Mouse (Mus musculus) spleen, embryonic (tissue): ENCODE results near the gene Sash3.

Experiments used
- CTCF ChIA-PET: fragments of 350-600 bp; sonication (Branson Sonifier 250); formaldehyde crosslinking; loops from one replicate; lab custom pipeline; 2022; lab: Charles Lee

The Sash3 gene

DNA sequence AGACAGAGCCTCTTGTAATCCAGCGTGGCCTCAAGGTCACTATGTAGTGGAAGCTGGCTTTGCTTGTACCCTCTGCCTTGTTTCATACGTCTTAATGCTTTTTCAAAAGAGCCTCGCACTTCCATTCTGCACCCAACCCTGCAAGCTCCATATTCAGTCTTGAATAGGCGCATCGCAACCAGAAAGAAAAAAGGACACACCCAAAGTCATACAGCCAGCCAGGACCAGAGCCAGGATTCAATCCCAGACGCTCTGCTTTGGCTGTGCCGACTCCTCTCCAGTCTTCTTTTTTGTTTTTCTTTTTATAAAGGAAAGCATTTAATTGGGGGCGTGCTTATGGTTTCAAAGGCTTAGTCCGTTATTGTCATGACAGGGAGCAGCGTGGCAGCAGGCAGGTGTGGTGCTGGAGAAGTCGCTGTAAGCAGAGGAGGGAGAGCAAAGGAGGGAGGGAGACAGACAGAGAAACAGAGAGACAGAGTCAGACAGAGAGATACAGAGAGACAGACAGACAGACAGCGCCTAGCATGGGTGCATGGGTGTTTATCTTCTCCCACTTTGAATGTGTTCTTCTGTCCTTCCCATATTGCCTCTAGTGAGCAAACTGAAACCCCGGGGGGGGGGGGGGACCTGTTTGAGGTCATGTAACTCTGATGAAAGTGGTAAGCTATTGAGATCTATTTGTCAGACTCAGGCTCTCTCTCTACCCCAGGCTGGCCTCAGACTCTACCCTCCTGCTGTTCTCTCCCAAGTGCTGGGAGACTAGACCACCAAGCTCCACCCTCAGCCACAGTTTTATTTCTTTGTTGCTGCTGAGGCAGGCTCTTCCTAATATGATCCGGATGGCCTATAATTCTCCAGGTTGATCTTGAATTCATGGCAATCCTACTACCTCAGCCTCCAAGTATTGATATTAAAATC is 6.6 kb upstream of the Sash3 start:
- CTCF ChIA-PET = interaction anchor here (0.7 kb wide), 1 partner anchor 125 kb away, joined by 3 read pairs; no protein-coding TSS in a partner anchor

- CTCF ChIA-PET = interaction anchor here (0.7 kb wide), 1 partner anchor 124 kb away, joined by 3 read pairs; no protein-coding TSS in a partner anchor
Observed at GRCm38 (mm10) chrX:48140286-48140877, 5.9 kb upstream of the Sash3 start.

GRCm38 (mm10) chrX:48141481-48141880 is 4.8 kb upstream of the Sash3 start:
- CTCF ChIA-PET = interaction anchor here (1.2 kb wide), 1 partner anchor 356 kb away, joined by 3 read pairs; no protein-coding TSS in a partner anchor

GRCm38 (mm10) chrX:48143415-48144335 is 2.6 kb upstream of the Sash3 start:
- CTCF ChIA-PET = no interaction called here

GRCm38 (mm10) chrX:48147226-48147625 is 990 bp downstream of the Sash3 start:
- CTCF ChIA-PET = interaction anchor here (1.1 kb wide), 1 partner anchor 20 kb away, joined by 4 read pairs; no protein-coding TSS in a partner anchor

DNA sequence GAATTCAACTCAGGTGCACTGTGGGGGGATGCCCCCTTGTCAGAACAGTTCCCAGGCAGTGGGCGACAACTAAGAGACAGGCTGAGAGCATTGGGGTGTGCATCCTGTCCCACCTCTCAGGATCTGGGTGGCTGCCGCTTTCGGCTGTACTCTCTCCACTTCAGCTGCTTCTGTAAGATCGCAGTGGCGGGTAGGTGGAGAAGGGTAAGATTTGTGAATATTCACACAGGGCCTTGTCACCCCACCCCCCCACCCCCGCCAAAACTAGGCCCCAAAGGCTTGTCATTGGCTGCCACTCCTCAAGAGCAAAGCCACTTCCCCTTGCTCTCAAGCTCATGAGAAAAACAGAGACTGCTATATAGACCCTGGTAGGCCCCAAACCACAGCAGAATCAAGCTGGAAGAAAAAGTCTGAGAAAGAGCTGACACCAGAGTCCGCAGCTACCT is 1.5 kb downstream of the Sash3 start:
- CTCF ChIA-PET = no interaction called here

DNA sequence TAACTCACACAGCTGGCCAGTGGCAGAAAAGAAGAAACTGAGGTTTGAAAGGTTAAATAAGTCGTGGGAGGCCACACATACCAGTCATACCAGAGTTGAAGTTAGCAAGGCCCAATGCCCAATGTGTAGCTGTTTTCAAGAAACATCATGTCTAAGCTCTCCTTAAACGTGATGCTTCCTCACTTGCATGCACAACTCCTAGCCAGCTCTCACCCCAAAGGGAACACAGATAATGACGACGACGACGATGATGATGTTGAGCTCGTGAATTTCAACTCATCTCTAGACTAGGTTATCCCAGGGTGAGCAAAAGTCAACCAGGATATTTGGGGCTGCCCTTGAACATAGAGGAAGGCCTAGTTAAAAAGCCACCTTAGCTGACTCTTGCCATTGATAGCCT is 5.9 kb downstream of the Sash3 start:
- CTCF ChIA-PET = interaction anchor here (0.5 kb wide), 1 partner anchor 195 kb away, joined by 10 read pairs; no protein-coding TSS in a partner anchor

DNA sequence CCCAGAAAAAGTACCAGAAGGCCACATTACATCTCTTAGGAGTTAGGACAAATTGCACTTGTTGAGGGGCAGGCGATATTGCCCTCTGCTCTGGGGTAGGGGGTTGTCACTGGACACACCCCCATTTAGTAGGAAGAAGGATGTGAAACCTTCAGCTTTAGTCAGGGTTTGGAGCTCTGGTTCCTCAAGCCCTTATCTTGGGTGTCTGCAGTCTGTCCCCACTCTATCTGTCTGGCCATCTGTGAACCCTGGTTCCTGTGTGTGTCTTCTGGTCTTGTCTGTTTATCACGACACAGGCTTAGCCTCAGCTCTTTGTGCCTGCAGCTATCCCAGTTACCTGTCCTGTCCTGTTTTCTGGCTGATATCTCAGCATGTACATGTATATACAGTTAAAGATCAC is 7.2 kb downstream of the Sash3 start:
- CTCF ChIA-PET = no interaction called here

DNA sequence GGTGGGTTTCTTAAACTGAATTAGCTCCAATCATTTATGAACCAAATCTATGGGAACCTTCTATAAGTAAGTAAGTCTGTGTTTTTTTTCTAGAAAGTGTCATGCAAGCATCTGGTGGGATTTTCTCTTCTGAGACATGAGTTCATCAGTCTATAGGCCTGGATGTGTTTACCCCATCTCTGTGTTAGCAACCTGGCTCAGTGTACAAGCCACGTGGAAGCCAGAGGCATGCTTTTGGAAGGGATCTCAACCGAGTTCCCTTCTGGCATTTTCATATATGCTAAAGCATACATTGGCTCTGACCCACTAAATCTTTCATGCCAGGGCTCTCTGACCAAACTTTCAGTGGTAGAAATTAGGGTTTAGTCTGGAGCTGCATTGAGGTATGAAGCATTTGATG is 7.7 kb downstream of the Sash3 start:
- CTCF ChIA-PET = no interaction called here

- CTCF ChIA-PET = no interaction called here
Observed at GRCm38 (mm10) chrX:48155489-48155888, 9.3 kb downstream of the Sash3 start.

DNA sequence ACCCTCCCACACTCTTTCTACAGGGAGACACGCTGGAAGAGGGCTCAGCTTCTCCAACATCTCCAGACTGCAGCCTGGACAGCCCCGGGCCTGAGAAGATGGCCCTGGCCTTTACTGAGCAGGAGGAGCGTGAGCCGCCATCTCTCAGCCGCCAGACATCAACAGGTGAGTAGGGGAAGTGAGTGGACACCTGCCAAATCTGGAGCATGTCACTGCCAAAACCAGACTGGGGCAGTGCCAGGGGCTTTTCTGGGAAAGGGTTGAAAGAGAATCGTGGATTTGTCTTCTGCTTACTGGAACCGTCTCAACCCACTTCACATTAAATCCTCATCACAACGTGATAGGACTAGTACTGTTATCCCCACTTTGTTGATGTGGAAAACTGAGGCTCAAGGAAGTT is 11.2 kb downstream of the Sash3 start:
- CTCF ChIA-PET = no interaction called here

DNA sequence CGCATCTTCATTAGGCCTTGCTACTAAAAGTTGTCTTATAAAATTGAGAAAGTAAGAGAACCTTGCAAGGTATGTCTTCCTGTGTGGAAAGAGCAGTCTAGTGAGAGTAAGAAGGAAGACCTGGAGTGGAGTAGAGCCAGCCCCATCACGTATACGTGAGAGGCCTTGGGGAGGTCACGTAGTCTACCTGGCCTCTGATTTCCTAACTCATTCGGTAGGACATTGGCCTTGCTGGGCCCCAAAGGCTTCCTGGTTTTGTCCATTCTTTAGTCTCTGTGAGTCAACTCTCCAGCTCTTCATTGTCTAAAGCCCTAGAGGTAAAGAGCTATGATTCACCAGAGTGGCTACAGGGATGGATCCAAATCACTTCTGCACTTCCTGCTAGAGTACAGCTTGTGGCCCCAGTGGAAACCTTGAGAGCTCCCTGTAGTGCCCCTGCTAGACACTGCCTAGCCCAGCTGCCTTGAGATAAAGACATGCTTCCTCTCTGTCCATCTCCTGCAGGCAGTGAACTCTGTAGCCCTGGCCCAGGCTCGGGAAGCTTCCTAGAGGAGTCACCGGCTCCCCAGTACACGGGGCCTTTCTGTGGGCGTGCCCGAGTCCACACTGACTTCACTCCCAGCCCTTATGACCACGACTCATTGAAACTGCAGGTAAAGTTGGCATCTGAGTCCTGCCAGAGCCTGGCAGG is 12.1 kb downstream of the Sash3 start:
- CTCF ChIA-PET = no interaction called here

GRCm38 (mm10) chrX:48169892-48170291 is 23.7 kb downstream of the Sash3 start:
- CTCF ChIA-PET = no interaction called here

DNA sequence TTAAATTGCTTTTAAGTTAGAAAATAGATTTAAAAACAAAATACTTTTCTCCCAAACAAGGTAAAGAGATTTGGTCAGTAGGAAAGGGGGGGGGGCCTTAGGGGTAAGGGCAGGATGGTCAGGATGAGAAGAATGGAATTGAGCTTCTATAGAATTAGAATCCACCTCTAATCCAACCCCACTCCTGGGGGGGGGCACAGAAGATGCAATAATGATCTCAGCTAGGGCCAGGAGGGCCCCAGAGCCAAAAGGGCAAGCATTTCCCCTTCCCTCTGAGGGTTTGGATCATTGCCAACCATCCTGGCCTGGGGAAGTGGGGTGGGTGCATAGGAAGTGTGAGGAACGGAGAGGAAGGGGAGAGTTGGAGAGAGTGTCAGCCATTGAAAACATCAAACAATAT is 24.1 kb downstream of the Sash3 start:
- CTCF ChIA-PET = no interaction called here

GRCm38 (mm10) chrX:48181844-48182243 is 35.6 kb downstream of the Sash3 start:
- CTCF ChIA-PET = interaction anchor here (0.6 kb wide), 1 partner anchor 19 kb away, joined by 4 read pairs; no protein-coding TSS in a partner anchor

DNA sequence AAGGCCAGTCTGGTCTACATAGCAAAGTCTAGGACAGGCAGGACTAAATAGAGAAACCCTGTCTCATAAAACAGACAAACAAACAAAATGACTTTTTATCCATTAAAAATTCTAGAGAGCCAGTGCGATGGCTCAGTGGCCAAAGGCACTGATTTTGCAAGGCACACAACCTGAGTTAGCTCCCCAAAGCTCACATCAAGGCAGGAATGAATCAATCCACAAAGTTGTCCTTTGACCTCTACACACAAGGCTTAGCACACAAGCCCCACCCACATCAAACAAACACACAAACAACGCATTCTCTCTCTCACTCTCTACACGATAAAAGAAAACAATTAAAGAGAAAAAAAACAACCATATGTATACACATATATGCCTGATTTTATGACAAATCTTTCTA is 38.5 kb downstream of the Sash3 start:
- CTCF ChIA-PET = no interaction called here

DNA sequence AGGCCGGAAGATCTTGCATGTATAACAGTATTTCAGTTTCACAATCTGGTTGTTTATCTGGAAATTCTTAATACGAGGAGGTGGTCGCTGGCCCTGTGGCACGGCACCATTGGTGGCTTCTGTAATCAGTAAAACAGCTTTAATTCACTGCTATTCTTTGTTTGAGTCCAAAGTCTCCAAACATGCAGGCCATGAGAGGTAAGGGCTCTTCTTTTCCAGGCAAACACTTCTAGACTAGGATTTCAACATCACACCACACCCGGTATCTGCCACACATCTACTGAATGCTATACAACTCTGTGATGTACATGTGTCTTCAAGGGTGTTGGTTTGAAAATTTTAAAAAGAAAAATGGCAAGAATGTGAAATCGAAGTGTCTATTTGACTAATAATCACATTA is 45.0 kb downstream of the Sash3 start:
- CTCF ChIA-PET = interaction anchor here (0.6 kb wide), 1 partner anchor 65 kb away, joined by 5 read pairs; no protein-coding TSS in a partner anchor

DNA sequence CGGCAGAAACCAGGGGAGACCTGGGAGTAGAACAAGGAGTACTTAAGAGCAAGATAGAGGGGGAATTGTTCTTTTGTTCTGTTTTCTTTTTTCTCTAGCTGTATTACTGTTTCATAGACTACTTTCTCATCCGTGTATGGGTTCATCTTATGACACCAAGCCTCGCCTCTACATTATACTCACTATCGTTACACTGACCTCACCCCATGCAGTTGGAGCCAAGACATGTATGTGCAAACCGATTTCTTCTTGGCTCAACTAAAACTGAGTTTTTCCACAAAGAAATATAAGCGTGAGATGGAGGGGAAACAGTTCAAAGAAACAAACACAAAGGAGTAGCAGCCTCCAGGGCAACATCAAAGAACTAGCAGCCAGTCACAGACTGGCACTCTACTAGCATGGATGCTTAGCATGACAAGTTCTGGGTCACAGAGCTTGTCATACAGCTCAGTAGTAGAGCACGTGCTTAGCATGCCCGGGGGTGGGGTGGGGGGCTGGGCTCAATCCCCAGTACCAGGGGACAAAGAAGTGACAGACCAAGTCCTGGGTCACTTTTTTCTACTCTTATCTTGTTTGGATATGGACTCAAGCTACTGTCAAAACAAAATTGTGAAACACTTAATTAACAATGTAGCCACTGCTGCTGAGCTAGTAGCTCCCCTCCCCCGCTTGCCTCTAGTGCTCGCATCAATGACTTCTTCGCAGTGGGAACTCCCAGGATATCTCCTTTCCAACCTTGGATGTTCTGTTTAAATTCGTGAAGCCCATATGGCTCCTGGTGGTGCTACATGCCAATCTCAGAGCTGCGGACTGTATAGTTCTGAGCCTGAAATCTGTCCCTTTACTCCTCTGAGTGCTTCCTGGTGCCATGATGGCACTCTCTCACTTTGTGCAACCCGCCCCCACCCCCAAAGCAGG is 47.3 kb downstream of the Sash3 start:
- CTCF ChIA-PET = no interaction called here

DNA sequence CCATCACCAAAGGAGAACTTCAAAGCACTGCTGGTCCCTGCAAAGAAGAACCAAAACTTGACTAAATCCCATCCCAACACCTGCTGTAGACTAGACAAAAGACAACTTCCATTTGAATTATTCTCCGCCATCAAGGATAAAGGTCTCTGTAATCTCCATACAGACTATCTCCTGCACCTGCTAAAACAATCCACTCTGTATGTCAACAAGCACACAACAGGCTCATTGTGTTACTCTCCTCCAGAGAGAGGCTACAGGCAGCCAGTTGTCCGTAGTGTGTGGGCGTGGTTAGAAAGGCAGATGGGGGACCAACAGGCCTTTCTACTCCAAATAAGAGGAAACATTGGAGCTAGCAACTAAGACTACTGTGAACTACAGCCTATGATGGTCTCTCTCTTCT is 51.6 kb downstream of the Sash3 start:
- CTCF ChIA-PET = no interaction called here

DNA sequence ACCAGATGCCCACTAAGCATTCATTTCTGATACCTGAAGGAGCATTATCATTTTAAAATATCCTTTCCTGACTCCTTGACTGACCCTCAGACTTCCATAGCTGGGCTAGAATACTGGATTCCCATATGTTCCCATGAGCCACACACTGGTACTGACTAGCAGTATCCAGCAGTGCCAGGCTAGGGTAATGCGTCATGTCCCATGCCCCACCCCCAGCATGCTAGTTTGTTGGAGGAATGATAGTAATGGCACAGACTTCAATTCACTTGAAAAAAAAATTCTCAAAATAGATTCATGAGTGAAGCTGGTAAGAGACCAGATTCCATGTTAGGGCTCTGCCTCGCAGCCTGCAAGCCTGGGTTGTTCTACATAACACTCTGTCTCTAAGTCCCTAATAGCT is 52.8 kb downstream of the Sash3 start:
- CTCF ChIA-PET = interaction anchor here (0.6 kb wide), 1 partner anchor 434 kb away, joined by 3 read pairs; no protein-coding TSS in a partner anchor
